Mouse (Mus musculus) left cerebral cortex, postnatal 36 days (tissue): ENCODE data around the gene Nxnl2. TPM values are rescaled to one million over a fixed set of nuclear protein-coding genes. Genes with fewer than 3 reads are reported as not detected.

Source experiments
- DNase-seq, 2 experiments: peaks; one replicate each; pipeline ENCODE4 v3.0.0; 2021 to 2022; ENCODE audit warnings: low spot score in 2 of 2, mixed read lengths in 1 of 2
- intact Hi-C: fragments of 180-260 bp; cut with DNase I; formaldehyde crosslinking; loops from one replicate; pipeline ENCODE4 v1.15.1; 2025
- microRNA-seq: library from miRNA; unstranded; fragments of <30 nt; microRNA quantifications from one replicate; pipeline ENCODE4 v1.2.0, GENCODE M21; 2022
- total RNA-seq, 2 experiments: library from RNA; stranded (reverse); gene quantifications; 2 replicates each; pipeline ENCODE4 v1.2.3; 2021

Gene Nxnl2
- total RNA-seq, 2 experiments from 2014 or later: 0.37 to 0.93 TPM

DNA sequence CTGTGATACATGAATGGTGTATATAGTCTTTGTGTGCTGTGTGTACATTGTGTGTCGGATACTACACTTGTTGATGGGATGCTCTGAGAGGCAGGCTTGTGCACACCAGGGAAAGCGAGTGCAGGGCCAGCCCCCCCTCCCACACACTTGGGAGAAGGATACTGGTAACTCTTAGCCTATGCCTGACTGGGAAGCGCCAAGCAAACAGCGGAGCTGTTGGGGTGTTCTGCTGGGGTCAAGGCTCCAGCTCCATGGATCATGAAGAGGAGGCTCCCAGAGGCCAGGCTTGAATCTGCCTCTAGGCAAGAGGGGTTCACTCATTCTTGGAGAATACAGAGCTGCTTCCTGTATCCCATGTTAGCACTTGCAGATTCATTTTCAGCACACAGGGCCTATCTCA, 50.1 kb downstream of the Nxnl2 start:
- no peak for DNase-seq
- intact Hi-C loops: no loop called here

- DNase-seq: no peak
Measured at GRCm38 (mm10) chr13:51221425-51222160, 50.8 kb downstream of the Nxnl2 start.

More at GRCm38 (mm10) chr13:51221425-51222160, 50.8 kb downstream of the Nxnl2 start:
- intact Hi-C loops: no loop called here

Small RNAs within 50 kb of the gene (microRNA-seq; reads per million reads assigned to microRNA genes)
- gene Gm44341: not detected

Other genes with a start within 250 kb of the Nxnl2 start
- 100 to 1,000 TPM; 168 to 171 TPM for gene Spin1, start 70.1 kb upstream of the Nxnl2 start, total RNA-seq
- gene S1pr3, start 237.6 kb downstream of the Nxnl2 start, total RNA-seq: 1 to 10 TPM; 6.3 to 7.2 TPM